In the genomic region with DNA sequence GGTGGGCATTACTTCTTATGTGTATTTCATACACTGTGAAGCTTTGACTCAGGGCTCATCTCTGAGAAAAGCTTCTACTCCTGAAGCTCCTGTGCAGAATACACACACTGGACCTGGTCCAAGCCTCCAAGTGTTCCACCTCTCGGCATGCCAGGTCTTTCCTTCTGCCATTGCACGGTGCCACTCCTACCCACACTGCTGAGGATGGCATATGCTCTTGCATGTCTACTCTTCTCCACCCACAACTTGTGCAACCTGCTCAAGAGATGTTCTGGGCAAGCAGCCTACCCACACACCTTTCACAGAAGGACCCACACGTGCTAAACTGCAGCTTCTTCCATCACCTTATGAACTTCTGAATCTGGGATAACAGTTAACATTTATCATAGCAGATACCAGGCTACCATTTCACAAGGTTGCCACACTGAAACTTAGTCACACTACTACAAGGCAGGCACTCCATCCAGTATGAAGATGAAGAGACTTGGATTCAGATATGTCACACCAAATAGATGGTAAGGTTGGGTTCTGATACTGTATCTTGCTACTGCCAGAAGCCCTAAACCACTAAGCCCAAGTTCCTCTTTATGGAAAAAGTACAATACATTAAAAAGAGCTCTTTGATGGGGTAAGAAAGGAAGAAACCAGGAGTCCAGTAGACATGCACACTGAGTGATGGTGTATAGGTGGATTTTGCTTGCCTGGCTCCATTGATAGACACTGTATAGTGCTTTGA, we compare ENCODE assay signal across 23 mouse cellular contexts. TPM values are rescaled to one million over a fixed set of nuclear protein-coding genes. Genes with fewer than 3 reads are reported as not detected.
A peak's percentile ranks its signal among the peaks of the same experiment; 100 is the strongest.
DNase-seq lines count a peak whose midpoint lies in the region; ATAC-seq and TF ChIP-seq lines count a peak whose summit lies in the region.
"Had no signal": no experiment of that assay in that cellular context is flagged by ENCODE, and none has a peak within 500 bp of the region (broad histone marks: within the 10 kb centered on the region; RNA-seq: fewer than 3 reads in every experiment).

No protein-coding gene starts in this region.

- no peak for TF ChIP-seq POLR2A in cerebellum, adult 2 months (IDR thresholded peaks at IDR 0.05; ENCODE audit: borderline replicate concordance, insufficient read depth, low read length)

- no peak for TF ChIP-seq CTCF in cerebellum, adult 2 months (IDR thresholded peaks at IDR 0.05; ENCODE audit: borderline replicate concordance, insufficient read depth, low read depth, low read length)

- no peaks in the 10 kb centered on the region for H3K27me3 ChIP-seq in cerebellum, adult 2 months (ENCODE audit: control insufficient read depth, insufficient read depth, low read length)
- H3K27me3 ChIP-seq: embryonic facial prominence, embryonic 12.5 days; forebrain, embryonic 12.5 days; hindbrain, embryonic 12.5 days; lung, embryonic 15.5 days; midbrain, embryonic 13.5 days; neural tube, embryonic 12.5 days had no signal

- peak; percentile 45 for DNase-seq in layer of hippocampus, adult 11-12 months (ENCODE audit: low spot score)
- no peak for DNase-seq in layer of hippocampus, postnatal 10 days (ENCODE audit: low spot score in 2 of 2)
- peak; percentile 59 to 80 for DNase-seq in cerebellum, adult 2 months
- peak; percentile 36 to 52 for DNase-seq in frontal cortex, postnatal 36 days (ENCODE audit: low spot score in 2 of 2)
- DNase-seq in right cerebral cortex, postnatal 10 days (ENCODE audit: low spot score in 2 of 2) = peak; percentile 21 to 27
- no peak for DNase-seq in MN1 (ENCODE audit: low spot score)
- DNase-seq: gastrocnemius, postnatal 25 days; kidney, adult 11 months; kidney, postnatal 36 days; liver; retina, postnatal 1 day; thymus, postnatal 25 days had no signal

- no peak for ATAC-seq in megakaryocyte progenitor cell, adult 5-6 weeks (replicated peaks; ENCODE audit: poor library complexity)
- ATAC-seq in inflammation-experienced regulatory T-cells, adult 6 months = no peak
- ATAC-seq: CD4-positive, CD25-positive, alpha-beta regulatory T cell, adult 4 months; midbrain, embryonic 13.5 days; Patski had no signal

- H3K4me1 ChIP-seq in cerebellum, adult 2 months (ENCODE audit: control insufficient read depth, insufficient read depth, low read length) = no peaks in the 10 kb centered on the region; the same call in 1 of the 2 replicates
- H3K4me1 ChIP-seq: embryonic facial prominence, embryonic 12.5 days; forebrain, embryonic 12.5 days; heart, embryonic 13.5 days; hindbrain, embryonic 12.5 days; lung, embryonic 15.5 days; midbrain, embryonic 13.5 days; neural tube, embryonic 12.5 days had no signal

- H3K4me3 ChIP-seq in cerebellum, adult 2 months (replicated peaks; ENCODE audit: insufficient read depth, low read depth, low read length) = no peak overlapping the region
- H3K4me3 ChIP-seq: embryonic facial prominence, embryonic 12.5 days; forebrain, embryonic 12.5 days; heart, embryonic 13.5 days; hindbrain, embryonic 12.5 days; lung, embryonic 15.5 days; midbrain, embryonic 13.5 days; neural tube, embryonic 12.5 days had no signal

- WGBS in cerebellum, adult 2 months = 17% methylated on average over 3 of the region's 3 CpGs

- no peak overlapping the region for H3K27ac ChIP-seq in cerebellum, adult 2 months (ENCODE audit: insufficient read depth, low read length)
- H3K27ac ChIP-seq: embryonic facial prominence, embryonic 12.5 days; forebrain, embryonic 12.5 days; heart, embryonic 13.5 days; hindbrain, embryonic 12.5 days; lung, embryonic 15.5 days; midbrain, embryonic 13.5 days; neural tube, embryonic 12.5 days had no signal

RNA-seq across cellular contexts. Expression of gene Poln, which starts 50.0 kb away (rescaled TPM):
- total RNA-seq in layer of hippocampus, postnatal 10 days (2021) = 1 to 10 TPM in 1 of 2 experiments, under 1 TPM in 1; 0.58 to 2.0 TPM
- 0.82 and 1.0 TPM in 2 replicates for polyA plus RNA-seq in cerebellum, adult 2 months (2012; rRNA removed)
- 1.7 and 2.1 TPM in 2 replicates for total RNA-seq in megakaryocyte progenitor cell, adult 5-6 weeks (2015)
- total RNA-seq in megakaryocyte progenitor cell, adult 5-6 weeks (2017) = 1.2 and 2.5 TPM in 2 replicates
- polyA plus RNA-seq in inflammation-experienced regulatory T-cells, adult 6 months (2017; shearing (Covaris generic)) = 1 to 10 TPM in 2 of 3 experiments, under 1 TPM in 1; 0.47 to 5.8 (median 1.5) TPM

RNA-seq across cellular contexts. Expression of gene Haus3, which starts 50.0 kb away (rescaled TPM):
- total RNA-seq in layer of hippocampus, postnatal 10 days (2021) = 1 to 10 TPM; 6.5 to 8.9 TPM
- polyA plus RNA-seq in cerebellum, adult 2 months (2012; rRNA removed) = 11.0 TPM in 2 replicates
- 90.0 and 96.2 TPM in 2 replicates for total RNA-seq in megakaryocyte progenitor cell, adult 5-6 weeks (2015)
- 108 and 158 TPM in 2 replicates for total RNA-seq in megakaryocyte progenitor cell, adult 5-6 weeks (2017)
- 10 to 100 TPM; 87.3 to 95.6 (median 90.8) TPM for polyA plus RNA-seq in inflammation-experienced regulatory T-cells, adult 6 months (2017; shearing (Covaris generic))

Comparison
In these comparisons a context has a peak if more than half of its experiments do, and no peak if none do; other contexts are left out.
1. DNase-seq: peak in layer of hippocampus, adult 11-12 months (single experiment), cerebellum, adult 2 months (2 of 2), frontal cortex, postnatal 36 days (2 of 2) and right cerebral cortex, postnatal 10 days (2 of 2); none in layer of hippocampus, postnatal 10 days (0 of 2) and MN1 (single experiment).
2. RNA of gene Haus3, which starts 50.0 kb away (total RNA-seq): 90.0 to 158 TPM in megakaryocyte progenitor cell, adult 5-6 weeks; 6.5 to 8.9 TPM in layer of hippocampus, postnatal 10 days; every median in the first group is over 4 times any median in the second.